Mouse (Mus musculus) testis, adult 2 months (tissue): ENCODE measurements around the gene 1110065P20Rik. TPM values are rescaled to one million over a fixed set of nuclear protein-coding genes. Genes with fewer than 3 reads are reported as not detected.

Experiments
- H3K27ac ChIP-seq: fragments of 200-500 bp; 2 replicates; pipeline ENCODE4 v1.5.1; 2012; ENCODE audit warnings: low read depth, low read length; ENCODE audit not compliant: control insufficient read depth, insufficient read depth
- H3K27me3 ChIP-seq: fragments of 200-500 bp; 2 replicates; pipeline ENCODE4 v1.6.1; 2012; ENCODE audit warnings: mild to moderate bottlenecking, low read length, moderate library complexity; ENCODE audit not compliant: control insufficient read depth, insufficient read depth
- H3K36me3 ChIP-seq: fragments of 200-500 bp; 2 replicates; pipeline ENCODE4 v1.6.1; 2012; ENCODE audit warnings: mild to moderate bottlenecking, low read length; ENCODE audit not compliant: control insufficient read depth, insufficient read depth
- H3K4me1 ChIP-seq: fragments of 200-500 bp; 2 replicates; pipeline ENCODE4 v1.6.1; 2012; ENCODE audit warnings: low read length; ENCODE audit not compliant: control insufficient read depth, insufficient read depth
- H3K4me3 ChIP-seq: fragments of 200-500 bp; 2 replicates; pipeline ENCODE4 v1.5.1; 2012; ENCODE audit warnings: low read depth, mild to moderate bottlenecking, low read length, moderate library complexity, mixed read lengths; ENCODE audit not compliant: control insufficient read depth
- CTCF ChIP-seq: fragments of 200-500 bp; IDR thresholded peaks from 2 replicates; pipeline ENCODE4 v1.5.1; 2012; ENCODE audit warnings: low read depth, mild to moderate bottlenecking, inconsistent platforms, low read length, moderate library complexity; ENCODE audit not compliant: control insufficient read depth, insufficient read depth, insufficient replicate concordance
- POLR2A ChIP-seq: fragments of 200-500 bp; IDR thresholded peaks from 2 replicates; pipeline ENCODE4 v1.6.1; 2012; ENCODE audit warnings: low read depth, mild to moderate bottlenecking, inconsistent platforms, low read length, moderate library complexity; ENCODE audit not compliant: control insufficient read depth
- polyA plus RNA-seq: library from polyadenylated mRNA; depleted of rRNA; stranded (reverse); fragments of >200 nt; gene quantifications from 2 replicates; pipeline ENCODE4 v1.2.3, GENCODE M21; 2012

1110065P20Rik gene
- polyA plus RNA-seq, 1 experiment = 195 TPM

DNA sequence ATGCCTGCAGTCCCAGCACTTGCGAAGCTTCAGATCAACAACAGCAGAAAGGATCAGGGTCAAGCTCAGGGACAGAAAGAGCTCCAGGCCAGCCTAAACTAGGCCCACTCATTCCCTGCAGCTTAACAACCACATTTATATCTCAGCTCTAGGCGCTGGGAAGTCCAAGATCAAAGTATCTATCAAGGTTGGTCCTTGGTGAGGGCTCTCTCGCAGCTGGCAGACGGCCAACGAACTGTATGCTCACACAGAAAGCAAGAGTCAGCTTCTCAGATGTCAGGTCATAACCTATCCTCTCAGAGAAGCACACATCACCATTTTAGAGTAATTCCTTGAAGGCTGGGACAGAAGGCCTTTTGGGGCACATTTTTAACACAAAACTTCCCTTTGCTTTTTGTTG is 7.4 kb upstream of the 1110065P20Rik start:
- TF ChIP-seq POLR2A (no peak), CTCF (no peak)
- no peak overlapping the region for H3K27ac ChIP-seq
- H3K36me3 ChIP-seq = peaks cover 2% of the 10 kb centered on the region
- no peak overlapping the region for H3K4me3 ChIP-seq
- H3K4me1 ChIP-seq = peaks cover 12% of the 10 kb centered on the region
- no peaks in the 10 kb centered on the region for H3K27me3 ChIP-seq

DNA sequence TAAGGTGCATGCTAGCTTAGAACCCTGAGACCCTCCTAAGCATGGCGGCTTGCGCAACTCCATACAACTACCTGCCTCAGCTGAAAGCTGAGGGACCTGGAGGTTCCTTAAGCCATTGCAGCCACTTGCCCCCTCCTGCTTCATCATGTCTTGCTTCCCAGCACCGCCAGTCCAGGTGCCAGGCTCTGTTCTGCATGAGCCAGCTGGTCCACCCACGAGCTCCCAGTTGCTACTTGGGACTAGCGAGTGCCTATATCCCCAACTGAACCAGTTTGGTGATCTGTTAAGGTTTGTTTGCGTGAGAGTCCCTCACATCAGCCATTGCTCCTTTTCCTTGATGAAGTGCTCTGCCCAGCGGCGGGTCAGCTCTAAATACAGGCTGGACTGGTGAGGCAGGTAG is 5.3 kb upstream of the 1110065P20Rik start:
- H3K27ac ChIP-seq = no peak overlapping the region
- no peaks in the 10 kb centered on the region for H3K27me3 ChIP-seq
- TF ChIP-seq CTCF (no peak), POLR2A (no peak)
- H3K36me3 ChIP-seq = peaks cover 2% of the 10 kb centered on the region
- peaks cover 4% of the 10 kb centered on the region for H3K4me1 ChIP-seq
- H3K4me3 ChIP-seq = no peak overlapping the region

DNA sequence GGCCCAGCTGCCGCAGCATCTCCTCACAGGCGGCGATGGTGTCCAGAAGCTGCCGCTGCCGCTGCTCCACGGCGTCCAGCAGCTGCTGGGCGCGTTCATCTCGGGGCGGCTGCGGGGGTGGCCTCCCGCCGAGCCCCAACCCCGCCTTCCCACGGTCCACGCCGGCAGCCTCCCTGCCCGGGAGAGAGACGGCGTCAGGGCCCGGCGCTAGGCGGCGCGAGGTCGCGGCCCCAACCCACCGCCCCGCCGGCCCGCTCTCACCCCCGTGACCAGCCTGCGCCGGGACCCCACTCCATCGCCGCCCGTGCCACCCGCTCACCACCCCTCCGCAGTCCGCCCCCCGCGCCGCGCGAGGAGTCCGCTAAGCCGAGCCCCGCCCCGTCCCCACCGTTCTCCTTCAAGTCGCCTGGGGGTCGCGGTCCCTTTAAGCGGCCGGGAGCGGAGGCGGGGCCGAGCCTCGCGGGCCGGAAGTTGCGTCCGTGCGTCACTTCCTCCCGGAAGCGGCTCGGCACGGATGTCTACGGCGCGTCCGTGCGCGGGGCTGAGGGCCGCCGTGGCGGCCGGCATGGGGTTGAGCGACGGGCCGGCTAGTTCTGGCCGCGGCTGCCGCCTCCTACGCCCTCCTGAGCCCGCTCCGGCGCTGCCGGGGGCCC is 609 bp downstream of the 1110065P20Rik start, which contains the start of gene Yrdc:
Gene Yrdc, plus strand, starts transcription at position 419 of the 653 bp plus-strand sequence.
- Histone ChIP-seq H3K27ac (peak within 1 kb of the TSS; percentile 93), H3K36me3 (peaks cover 2% of the 10 kb centered on the region), H3K4me1 (peaks cover 15% of the 10 kb centered on the region), H3K4me3 (peak within 1 kb of the TSS; percentile 99), H3K27me3 (no peaks in the 10 kb centered on the region)
- peak; percentile 69 for TF ChIP-seq POLR2A
- TF ChIP-seq CTCF = no peak; the same call in 1 of the 2 replicates

DNA sequence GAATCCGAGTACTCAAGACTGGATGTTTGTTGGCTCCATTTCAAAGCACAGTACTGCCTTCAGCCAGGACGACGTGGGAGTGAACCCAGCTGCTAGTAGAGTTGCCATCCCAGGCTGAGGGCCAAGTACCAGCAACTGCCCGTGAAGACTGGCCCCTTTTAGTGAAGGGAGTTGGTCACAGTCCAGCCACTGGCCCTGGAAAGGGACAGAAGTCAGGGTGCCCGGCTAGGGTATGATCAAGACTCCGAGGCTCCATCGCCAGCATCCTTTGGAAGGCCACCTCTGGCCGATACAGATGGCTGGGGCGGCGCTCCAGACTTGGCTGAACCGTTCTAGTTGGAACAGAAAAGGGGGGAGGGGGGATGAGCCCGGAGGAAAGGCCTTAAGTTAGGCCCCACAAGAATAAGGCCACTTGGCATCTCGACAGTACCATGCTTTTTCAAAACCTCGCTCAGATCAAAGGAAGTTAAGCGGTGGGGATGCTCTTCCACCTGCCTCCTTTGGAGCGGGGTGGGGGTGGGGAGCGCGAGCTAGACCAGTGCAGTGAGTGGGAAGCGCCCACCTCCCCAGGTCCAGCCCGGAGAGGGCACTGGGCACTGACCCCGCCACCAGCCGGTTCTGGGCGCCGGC is 1.2 kb downstream of the 1110065P20Rik start:
- TF ChIP-seq CTCF = no peak
- peak; percentile 46; the same call in 1 of the 2 replicates for TF ChIP-seq POLR2A
- H3K27ac ChIP-seq = peak overlapping the region; percentile 84
- peak overlapping the region; percentile 99 for H3K4me3 ChIP-seq
- no peaks in the 10 kb centered on the region for H3K27me3 ChIP-seq
- peaks cover 15% of the 10 kb centered on the region for H3K4me1 ChIP-seq
- H3K36me3 ChIP-seq = peaks cover 2% of the 10 kb centered on the region

DNA sequence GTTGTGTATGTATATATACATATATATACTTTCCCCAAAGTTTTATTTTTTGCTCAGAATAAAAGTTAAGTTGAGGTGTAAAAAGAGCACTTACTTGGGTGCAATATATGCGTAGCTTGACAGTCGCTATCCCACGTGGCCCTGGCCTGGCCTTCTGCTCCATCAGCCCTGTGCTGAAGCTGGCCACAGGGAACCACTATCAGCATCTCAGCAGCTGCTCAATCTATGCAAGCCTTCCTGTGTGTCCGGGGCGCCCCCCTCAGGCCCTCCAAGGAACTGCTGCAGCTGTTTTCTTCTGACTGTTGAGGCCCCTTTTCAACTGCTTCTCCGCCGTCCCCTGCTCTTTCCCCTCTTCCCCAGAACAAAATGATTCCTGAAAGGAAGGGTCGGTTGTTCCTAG is 3.4 kb downstream of the 1110065P20Rik start:
- H3K36me3 ChIP-seq = no peaks in the 10 kb centered on the region
- no peak overlapping the region for H3K27ac ChIP-seq
- H3K4me3 ChIP-seq = no peak overlapping the region
- no peaks in the 10 kb centered on the region for H3K27me3 ChIP-seq
- TF ChIP-seq POLR2A (no peak), CTCF (peak; percentile 72; the same call in 1 of the 2 replicates)
- peaks cover 15% of the 10 kb centered on the region for H3K4me1 ChIP-seq

DNA sequence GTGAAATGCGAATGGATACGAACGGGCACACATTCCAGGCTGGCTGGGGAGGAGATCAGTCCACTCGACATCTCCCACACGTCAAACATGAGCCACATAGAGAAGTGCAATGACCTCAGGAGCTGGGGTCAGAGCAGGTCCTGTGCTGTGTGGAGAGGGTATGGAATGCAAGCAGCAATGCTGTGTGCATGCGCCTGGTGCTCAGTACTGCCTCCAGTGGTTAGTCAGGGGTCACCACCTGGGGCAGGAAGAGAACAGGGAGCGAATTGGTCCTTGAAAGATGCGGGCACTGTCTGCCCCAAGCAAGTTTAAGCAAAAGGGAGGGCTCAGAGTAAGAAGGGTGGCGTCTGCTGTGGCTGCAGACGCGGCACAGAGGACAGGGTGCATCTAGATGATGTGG is 7.5 kb downstream of the 1110065P20Rik start:
- Histone ChIP-seq H3K36me3 (no peaks in the 10 kb centered on the region; the same call in none of the 2 replicates), H3K4me3 (no peak overlapping the region), H3K27me3 (no peaks in the 10 kb centered on the region), H3K27ac (no peak overlapping the region), H3K4me1 (peaks cover 3% of the 10 kb centered on the region; the same call in 1 of the 2 replicates)
- TF ChIP-seq CTCF = peak; percentile 81; the same call in 1 of the 2 replicates
- no peak for TF ChIP-seq POLR2A

DNA sequence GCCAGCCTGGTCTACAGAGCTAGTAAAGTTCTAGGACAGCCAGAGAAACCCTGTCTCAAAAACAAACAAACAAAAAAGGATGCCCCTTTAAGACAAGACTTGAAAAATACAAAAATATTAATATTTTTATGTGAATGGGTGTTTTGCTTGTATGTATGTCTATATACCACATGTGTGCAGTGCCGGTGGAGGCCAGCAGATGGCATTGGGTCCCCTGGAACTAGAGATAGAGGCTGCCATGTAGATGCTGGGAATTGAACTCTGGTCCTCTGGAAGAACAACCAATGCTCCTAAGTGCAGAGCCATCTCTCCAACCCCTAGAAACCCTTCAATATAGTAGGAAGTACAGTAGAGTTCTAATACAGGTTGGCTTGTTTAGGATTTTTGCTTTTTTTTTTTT is 10.0 kb downstream of the 1110065P20Rik start:
- H3K27ac ChIP-seq = no peak overlapping the region
- no peak for TF ChIP-seq POLR2A
- peak; percentile 19; the same call in 1 of the 2 replicates for TF ChIP-seq CTCF
- H3K36me3 ChIP-seq = no peaks in the 10 kb centered on the region; the same call in none of the 2 replicates
- H3K4me3 ChIP-seq = no peak overlapping the region
- H3K27me3 ChIP-seq = no peaks in the 10 kb centered on the region
- H3K4me1 ChIP-seq = no peaks in the 10 kb centered on the region
